In genomic region chr17:6475913-6476312, GRCm38 (mm10) we compare ENCODE assay signal across 7 mouse cellular contexts. TPM values are rescaled to one million over a fixed set of nuclear protein-coding genes. Genes with fewer than 3 reads are reported as not detected.
DNase-seq lines count a peak whose midpoint lies in the region; ATAC-seq and TF ChIP-seq lines count a peak whose summit lies in the region.
"Not testable (repeated sequence)": the region's sequence is repeated elsewhere in the genome, so short reads cannot be mapped to it uniquely, and the experiment has no call there.

No protein-coding gene starts in this region.

- peaks cover 36% of the 10 kb centered on the region; the same call in 1 of the 2 replicates for H3K79me2 ChIP-seq in macrophage (ENCODE audit: inconsistent target)

- H3K4me3 ChIP-seq in forebrain, embryonic 10.5 days, result peak overlapping the region; percentile 70
- H3K4me3 ChIP-seq in heart, embryonic 14.5 days (ENCODE audit: control insufficient read depth in 1 of 2, insufficient read depth in 1 of 2, low read depth in 1 of 2, low read length in 2 of 2), result peak overlapping the region; percentile 61 to 78
- H3K4me3 ChIP-seq in intestine, embryonic 14.5 days (ENCODE audit: low read depth, low read length), result peak overlapping the region; percentile 71
- peak overlapping the region; percentile 68 for H3K4me3 ChIP-seq in limb, embryonic 14.5 days (replicated peaks; ENCODE audit: low read length)
- H3K4me3 ChIP-seq in macrophage (ENCODE audit: inconsistent target), result peak overlapping the region; percentile 43
- peak overlapping the region; percentile 64 for H3K4me3 ChIP-seq in neural tube, embryonic 12.5 days

- H3K4me2 ChIP-seq in heart, embryonic 14.5 days (ENCODE audit: low read length), result peak overlapping the region; percentile 90
- H3K4me2 ChIP-seq in intestine, embryonic 14.5 days (ENCODE audit: low read length), result peak overlapping the region; percentile 84
- peak overlapping the region; percentile 73 for H3K4me2 ChIP-seq in limb, embryonic 14.5 days (replicated peaks; ENCODE audit: low read depth, low read length, severe bottlenecking)
- peak overlapping the region; percentile 82 for H3K4me2 ChIP-seq in neural tube, embryonic 12.5 days (replicated peaks)

- H3K36me3 ChIP-seq in forebrain, embryonic 10.5 days (replicated peaks); heart, embryonic 14.5 days (ENCODE audit: control insufficient read depth, insufficient read depth, low read length); intestine, embryonic 14.5 days (ENCODE audit: control insufficient read depth, insufficient read depth, low read length); limb, embryonic 14.5 days (ENCODE audit: control insufficient read depth, insufficient read depth, low read length); macrophage (ENCODE audit: inconsistent target); neural tube, embryonic 12.5 days: not testable (repeated sequence)

- 61% methylated on average over 7 of the region's 7 CpGs for WGBS in forebrain, embryonic 10.5 days
- WGBS in heart, embryonic 14.5 days, result 50% methylated on average over 6 of the region's 7 CpGs
- WGBS in intestine, embryonic 14.5 days, result 54% methylated on average over 6 of the region's 7 CpGs
- 43% methylated on average over 7 of the region's 7 CpGs for WGBS in limb, embryonic 14.5 days
- WGBS in macrophage (ENCODE audit: missing documents), result 13% methylated on average over 3 of the region's 7 CpGs
- WGBS in neural tube, embryonic 12.5 days, result 61% methylated on average over 7 of the region's 7 CpGs

- ATAC-seq in heart, embryonic 14.5 days (ENCODE audit: insufficient number of reproducible peaks, insufficient read depth, low FRiP score, low read depth); intestine, embryonic 14.5 days (replicated peaks; ENCODE audit: low FRiP score, low TSS enrichment, low read depth); limb, embryonic 14.5 days (ENCODE audit: low FRiP score, low read depth); neural tube, embryonic 12.5 days (ENCODE audit: low FRiP score, low read depth): not testable (repeated sequence)

- DNase-seq in MN1 (ENCODE audit: low spot score), result peak; percentile 46
- not testable (repeated sequence) for DNase-seq in forebrain, embryonic 10.5 days (ENCODE audit: extremely low spot score, low spot score)
- peak; percentile 68 for DNase-seq in intestine, embryonic 14.5 days (ENCODE audit: low spot score)
- peak; percentile 2 for DNase-seq in limb, embryonic 14.5 days (ENCODE audit: low spot score)

- H3K27me3 ChIP-seq in forebrain, embryonic 10.5 days (ENCODE audit: poor library complexity, severe bottlenecking); heart, embryonic 14.5 days (ENCODE audit: control insufficient read depth, insufficient read depth, low read length); intestine, embryonic 14.5 days (replicated peaks; ENCODE audit: control insufficient read depth, insufficient read depth, low read length); limb, embryonic 14.5 days (ENCODE audit: control insufficient read depth, insufficient read depth, low read length); neural tube, embryonic 12.5 days (replicated peaks): not testable (repeated sequence)

- not testable (repeated sequence) for H3K27ac ChIP-seq in forebrain, embryonic 10.5 days; heart, embryonic 14.5 days (replicated peaks in 1 of 2; ENCODE audit: control insufficient read depth in 1 of 2, insufficient read depth in 1 of 2, low read depth in 2 of 2, low read length in 2 of 2); intestine, embryonic 14.5 days (ENCODE audit: low read depth); limb, embryonic 14.5 days (replicated peaks; ENCODE audit: low read depth, low read length); macrophage; neural tube, embryonic 12.5 days

- peaks cover 19% of the 10 kb centered on the region for H3K4me1 ChIP-seq in forebrain, embryonic 10.5 days
- peaks cover 10 to 18% of the 10 kb centered on the region in 2 experiments for H3K4me1 ChIP-seq in heart, embryonic 14.5 days (ENCODE audit: control insufficient read depth in 2 of 2, insufficient read depth in 2 of 2, low read length in 2 of 2)
- not testable (repeated sequence) for H3K4me1 ChIP-seq in intestine, embryonic 14.5 days (replicated peaks; ENCODE audit: control insufficient read depth, insufficient read depth, low read length); limb, embryonic 14.5 days (ENCODE audit: control insufficient read depth, insufficient read depth, low read length)
- H3K4me1 ChIP-seq in neural tube, embryonic 12.5 days, result peaks cover 21% of the 10 kb centered on the region

- H3K9ac ChIP-seq in heart, embryonic 14.5 days (ENCODE audit: low read length), result peak overlapping the region; percentile 91
- H3K9ac ChIP-seq in intestine, embryonic 14.5 days (ENCODE audit: low read length); limb, embryonic 14.5 days (ENCODE audit: low read depth, low read length, severe bottlenecking): not testable (repeated sequence)
- peak overlapping the region; percentile 84; the same call in 1 of the 2 replicates for H3K9ac ChIP-seq in neural tube, embryonic 12.5 days

- not testable (repeated sequence) for TF ChIP-seq POLR2A in limb, embryonic 14.5 days (IDR thresholded peaks at IDR 0.05; ENCODE audit: borderline replicate concordance, extremely low read depth, insufficient read depth, insufficient read length)

- H3K9me3 ChIP-seq in forebrain, embryonic 10.5 days; heart, embryonic 14.5 days (ENCODE audit: control insufficient read depth, low read length); intestine, embryonic 14.5 days (ENCODE audit: control insufficient read depth, low read length); limb, embryonic 14.5 days (ENCODE audit: control insufficient read depth, low read length); neural tube, embryonic 12.5 days: not testable (repeated sequence)

RNA-seq across cellular contexts. Expression of gene Dynlt1b, which starts 46.0 kb away (rescaled TPM):
- 464 and 482 TPM in 2 replicates for polyA plus RNA-seq in forebrain, embryonic 10.5 days (2016; fragmentation: Nextera tagmentation; extraction: Ambion mirVana)
- 486 and 545 TPM in 2 replicates for polyA plus RNA-seq in heart, embryonic 14.5 days (2014; fragmentation: Nextera tagmentation; extraction: Ambion mirVana)
- polyA plus RNA-seq in intestine, embryonic 14.5 days (2014; fragmentation: Nextera tagmentation; extraction: Ambion mirVana), result 613 and 620 TPM in 2 replicates
- 399 and 408 TPM in 2 replicates for polyA plus RNA-seq in limb, embryonic 14.5 days (2012; rRNA removed)
- polyA plus RNA-seq in limb, embryonic 14.5 days (2014; fragmentation: Nextera tagmentation; extraction: Ambion mirVana), result 513 and 517 TPM in 2 replicates
- 10 to 100 TPM in 17 of 26 experiments, 1 to 10 TPM in 9; 2.1 to 37.1 (median 16.6) TPM for total RNA-seq in macrophage (2018; cell fraction: chromatin; rRNA removed)
- total RNA-seq in macrophage (2018; cell fraction: cytosol; rRNA removed), result 100 to 1,000 TPM in 25 of 26 experiments, 10 to 100 TPM in 1; 94.4 to 180 (median 147) TPM
- 10 to 100 TPM in 25 of 26 experiments, 1 to 10 TPM in 1; 6.0 to 69.7 (median 33.9) TPM for total RNA-seq in macrophage (2018; cell fraction: nucleus; rRNA removed)
- 139 to 155 TPM (median 140 TPM) in 3 replicates for polyA plus RNA-seq in macrophage (2018)
- polyA plus RNA-seq in neural tube, embryonic 12.5 days (2016; fragmentation: Nextera tagmentation; extraction: Ambion mirVana), result 1,085 and 1,139 TPM in 2 replicates
